Mouse (Mus musculus) hindbrain, embryonic 10.5 days (tissue): ENCODE data around the gene Hcar1. TPM values are rescaled to one million over a fixed set of nuclear protein-coding genes. Genes with fewer than 3 reads are reported as not detected.

Source experiments
- polyA plus RNA-seq: library from polyadenylated mRNA; unstranded; fragments of >200 nt; fragmentation: Nextera tagmentation; extraction: Ambion mirVana; gene quantifications from 2 replicates; pipeline ENCODE4 v1.2.1, GENCODE M21; 2016

Hcar1 gene
- polyA plus RNA-seq, 1 experiment from 2014 or later, result not detected

Other genes starting within 250 kb of the Hcar1 start
- 44.4 and 52.0 TPM in 2 replicates for gene Clip1, start 195.4 kb downstream of the Hcar1 start, polyA plus RNA-seq
- 77.4 and 92.5 TPM in 2 replicates for gene Zcchc8, start 158.9 kb downstream of the Hcar1 start, polyA plus RNA-seq
- 104 and 125 TPM in 2 replicates for gene Rsrc2, start 130.6 kb downstream of the Hcar1 start, polyA plus RNA-seq
- 31.0 and 43.3 TPM in 2 replicates for gene Kntc1, start 130.3 kb downstream of the Hcar1 start, polyA plus RNA-seq
- 0.08 TPM in 1 of 2 replicates, not detected in the other for gene Hcar2, start 14.5 kb downstream of the Hcar1 start, polyA plus RNA-seq
- 152 and 166 TPM in 2 replicates for gene Denr, start 27.2 kb upstream of the Hcar1 start, polyA plus RNA-seq
- gene Gm43518, start 47.4 kb upstream of the Hcar1 start, polyA plus RNA-seq, result 1.9 and 2.7 TPM in 2 replicates
- gene Ccdc62, start 50.7 kb upstream of the Hcar1 start, polyA plus RNA-seq, result 5.1 and 6.6 TPM in 2 replicates
- 12.2 and 12.5 TPM in 2 replicates for gene Hip1r, start 93.6 kb upstream of the Hcar1 start, polyA plus RNA-seq
- gene Vps37b, start 152.2 kb upstream of the Hcar1 start, polyA plus RNA-seq, result 57.5 and 71.8 TPM in 2 replicates
- 1.3 and 1.9 TPM in 2 replicates for gene Abcb9, start 215.8 kb upstream of the Hcar1 start, polyA plus RNA-seq
- gene Ogfod2, start 232.3 kb upstream of the Hcar1 start, polyA plus RNA-seq, result 20.9 and 23.9 TPM in 2 replicates
- gene Arl6ip4, start 236.1 kb upstream of the Hcar1 start, polyA plus RNA-seq, result 117 and 126 TPM in 2 replicates